Mouse (Mus musculus) small intestine, adult 2 months (tissue): ENCODE measurements around the gene Otogl. TPM values are rescaled to one million over a fixed set of nuclear protein-coding genes. Genes with fewer than 3 reads are reported as not detected.

Experiments used
- H3K27ac ChIP-seq: fragments of 200-500 bp; 2 replicates; pipeline ENCODE4 v1.5.1; 2012; ENCODE audit warnings: low read depth, low read length, control low read depth, inconsistent platforms; ENCODE audit not compliant: insufficient read depth
- H3K27me3 ChIP-seq: fragments of 200-500 bp; 2 replicates; pipeline ENCODE4 v1.6.1; 2012; ENCODE audit warnings: mild to moderate bottlenecking, moderate library complexity, low read length, inconsistent platforms; ENCODE audit not compliant: control insufficient read depth, insufficient read depth
- H3K36me3 ChIP-seq: fragments of 200-500 bp; 2 replicates; pipeline ENCODE4 v1.6.1; 2012; ENCODE audit warnings: mild to moderate bottlenecking, low read length, control low read depth, inconsistent platforms; ENCODE audit not compliant: control insufficient read depth, insufficient read depth
- H3K4me1 ChIP-seq: fragments of 200-500 bp; 2 replicates; pipeline ENCODE4 v1.6.1; 2012; ENCODE audit warnings: low read length, inconsistent platforms, mixed read lengths; ENCODE audit not compliant: control insufficient read depth, insufficient read depth, insufficient read length
- H3K4me3 ChIP-seq: fragments of 200-500 bp; 2 replicates; pipeline ENCODE4 v1.5.1; 2012; ENCODE audit warnings: low read depth, mild to moderate bottlenecking, control low read depth, inconsistent platforms, low read length, moderate library complexity
- CTCF ChIP-seq: fragments of 200-500 bp; IDR thresholded peaks from 2 replicates; pipeline ENCODE4 v1.5.1; 2012; ENCODE audit warnings: low read depth, mild to moderate bottlenecking, control low read depth, inconsistent platforms, low read length, moderate library complexity, mixed read lengths; ENCODE audit not compliant: insufficient replicate concordance, insufficient read length; ENCODE audit errors: extremely low read depth
- POLR2A ChIP-seq: fragments of 200-500 bp; IDR thresholded peaks from 2 replicates; pipeline ENCODE4 v1.6.1; 2012; ENCODE audit warnings: low read depth, mild to moderate bottlenecking, control low read depth, inconsistent platforms, low read length, moderate library complexity
- WGBS: fragments of 180-500 bp; shearing (Covaris S2); methylation state at CpG from one replicate; pipeline ENCODE4 v1.1.7; 2018; 5-methylcytosine and 5-hydroxymethylcytosine counted together
- polyA plus RNA-seq: library from polyadenylated mRNA; depleted of rRNA; stranded (reverse); fragments of >200 nt; gene quantifications from 2 replicates; pipeline ENCODE4 v1.2.3, GENCODE M21; 2012

Otogl gene
- polyA plus RNA-seq, 1 experiment, result 0.04 TPM

DNA sequence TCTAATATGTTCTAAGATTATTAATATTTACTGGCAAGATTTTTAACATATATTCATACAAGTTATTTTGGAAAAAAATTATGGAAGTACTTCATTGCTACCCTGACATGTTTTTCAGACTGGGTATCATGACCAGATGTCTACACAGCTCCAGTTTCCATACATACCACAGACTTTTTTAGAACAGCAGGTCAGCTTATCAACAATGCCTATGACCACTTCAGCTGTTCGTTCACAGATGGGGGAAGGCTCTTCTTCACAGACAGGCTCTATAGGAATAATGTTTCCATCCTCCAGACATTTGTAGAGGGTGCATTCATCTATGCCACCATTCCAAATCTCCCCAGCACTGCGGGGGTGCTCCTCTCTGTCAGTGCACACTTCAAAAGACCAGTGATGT is 132.4 kb downstream of the Otogl start:
- no peak overlapping the region for H3K4me3 ChIP-seq
- H3K4me1 ChIP-seq, result no peaks in the 10 kb centered on the region
- no peaks in the 10 kb centered on the region for H3K27me3 ChIP-seq
- no peak overlapping the region for H3K27ac ChIP-seq
- no peaks in the 10 kb centered on the region for H3K36me3 ChIP-seq
- WGBS, result 64% methylated on average over 2 of the region's 2 CpGs
- TF ChIP-seq POLR2A (no peak), CTCF (no peak)

GRCm38 (mm10) chr10:107759624-107760023 is 152.3 kb downstream of the Otogl start:
- Histone ChIP-seq H3K4me1 (no peaks in the 10 kb centered on the region), H3K4me3 (no peak overlapping the region), H3K27ac (no peak overlapping the region), H3K27me3 (no peaks in the 10 kb centered on the region), H3K36me3 (no peaks in the 10 kb centered on the region)
- TF ChIP-seq CTCF, result no peak
- no peak for TF ChIP-seq POLR2A
- 75% methylated on average over 1 of the region's 1 CpGs for WGBS

DNA sequence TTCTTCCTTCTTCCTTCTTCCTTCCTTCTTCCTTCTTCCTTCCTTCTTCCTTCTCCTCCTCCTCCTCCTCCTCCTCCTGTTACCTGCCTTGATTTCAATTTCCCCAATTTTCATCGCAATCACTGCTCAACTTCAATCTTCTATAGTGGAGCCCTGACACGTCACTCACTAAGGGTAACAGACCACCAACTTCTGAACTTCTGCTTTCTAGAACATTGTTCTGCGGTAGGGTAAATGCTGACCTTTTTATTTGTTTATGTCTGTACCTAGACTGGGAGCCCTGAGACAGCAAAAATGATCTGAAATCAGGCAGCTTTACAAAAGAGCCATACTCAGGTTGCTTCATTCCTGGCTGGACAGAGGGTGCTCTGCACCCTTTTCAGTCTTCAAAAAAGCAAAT is 158.5 kb downstream of the Otogl start:
- H3K27me3 ChIP-seq, result no peaks in the 10 kb centered on the region

GRCm38 (mm10) chr10:107752351-107753143 is 159.4 kb downstream of the Otogl start:
- no peaks in the 10 kb centered on the region for H3K27me3 ChIP-seq
- TF ChIP-seq POLR2A (no peak), CTCF (no peak)
- no peaks in the 10 kb centered on the region for H3K36me3 ChIP-seq
- no peak overlapping the region; the same call in 1 of the 2 replicates for H3K27ac ChIP-seq
- peak overlapping the region; percentile 35; the same call in 1 of the 2 replicates for H3K4me3 ChIP-seq
- WGBS, result 12% methylated on average over 15 of the region's 15 CpGs
- peaks cover 5% of the 10 kb centered on the region; the same call in 1 of the 2 replicates for H3K4me1 ChIP-seq

More for the DNA sequence above, 158.5 kb downstream of the Otogl start:
- peaks cover 5% of the 10 kb centered on the region; the same call in 1 of the 2 replicates for H3K4me1 ChIP-seq
- no peak for TF ChIP-seq CTCF
- no peak for TF ChIP-seq POLR2A
- no peaks in the 10 kb centered on the region for H3K36me3 ChIP-seq
- no peak overlapping the region for H3K27ac ChIP-seq
- 87% methylated on average over 3 of the region's 3 CpGs for WGBS
- H3K4me3 ChIP-seq, result no peak overlapping the region

DNA sequence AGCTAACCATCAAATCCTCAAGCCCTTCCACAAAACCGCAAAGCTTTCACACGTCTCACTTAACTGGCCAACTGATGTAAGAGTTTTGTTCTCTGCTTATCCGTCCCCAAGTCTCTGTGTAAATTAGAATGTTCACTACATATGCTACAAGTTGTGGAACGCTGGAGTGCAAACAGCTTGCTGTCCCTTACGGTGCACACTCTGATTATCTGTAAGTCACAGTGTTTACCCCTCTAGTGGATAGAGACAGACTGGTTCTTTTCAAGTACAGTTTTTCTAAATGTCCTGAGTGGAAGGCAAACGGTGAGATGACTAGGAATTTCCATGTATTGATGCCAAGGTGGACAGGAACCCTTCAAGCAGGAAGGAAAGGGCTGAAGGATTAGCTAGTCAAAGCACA is 160.0 kb downstream of the Otogl start:
- Histone ChIP-seq H3K27ac (no peak overlapping the region), H3K4me3 (no peak overlapping the region), H3K36me3 (no peaks in the 10 kb centered on the region), H3K4me1 (peaks cover 5% of the 10 kb centered on the region; the same call in 1 of the 2 replicates), H3K27me3 (no peaks in the 10 kb centered on the region)
- WGBS, result 19% methylated on average over 6 of the region's 6 CpGs
- TF ChIP-seq CTCF, result no peak
- no peak for TF ChIP-seq POLR2A

- TF ChIP-seq CTCF (no peak), POLR2A (no peak)
- no peaks in the 10 kb centered on the region for H3K27me3 ChIP-seq
- H3K36me3 ChIP-seq, result no peaks in the 10 kb centered on the region
- H3K27ac ChIP-seq, result no peak overlapping the region
- no peak overlapping the region for H3K4me3 ChIP-seq
- peaks cover 3% of the 10 kb centered on the region; the same call in 1 of the 2 replicates for H3K4me1 ChIP-seq
- WGBS, result 9% methylated on average over 5 of the region's 5 CpGs
These were observed 164.4 kb downstream of the Otogl start for GRCm38 (mm10) chr10:107747566-107747965.

DNA sequence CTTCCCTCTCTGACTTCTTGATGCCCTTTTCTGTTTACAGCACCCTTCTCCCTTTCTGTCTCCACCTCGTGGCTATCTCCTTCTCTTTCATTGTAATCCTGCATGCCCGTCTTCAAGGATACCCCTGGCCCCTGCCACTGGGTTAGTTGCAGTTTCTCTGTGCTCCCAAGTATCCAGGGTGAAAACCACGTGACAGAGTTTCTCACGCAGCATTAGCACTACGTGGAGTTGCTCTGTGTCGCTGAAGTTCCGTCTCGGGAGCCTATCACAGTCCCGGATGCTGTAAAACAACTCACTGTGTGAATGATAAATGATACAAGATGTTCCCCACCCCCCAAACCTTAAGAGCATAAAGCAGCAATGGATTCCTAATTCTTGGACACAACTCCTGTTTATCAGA is 165.2 kb downstream of the Otogl start:
- TF ChIP-seq CTCF (no peak), POLR2A (no peak)
- peaks cover 3% of the 10 kb centered on the region; the same call in 1 of the 2 replicates for H3K4me1 ChIP-seq
- H3K4me3 ChIP-seq, result no peak overlapping the region
- WGBS, result 10% methylated on average over 9 of the region's 9 CpGs
- no peaks in the 10 kb centered on the region for H3K27me3 ChIP-seq
- H3K27ac ChIP-seq, result no peak overlapping the region
- H3K36me3 ChIP-seq, result no peaks in the 10 kb centered on the region
